ENCODE assay signal across 11 mouse cellular contexts in genomic region chr11:54845470-54846442, GRCm38 (mm10). TPM values are rescaled to one million over a fixed set of nuclear protein-coding genes. Genes with fewer than 3 reads are reported as not detected.
DNase-seq lines count a peak whose midpoint lies in the region; ATAC-seq and TF ChIP-seq lines count a peak whose summit lies in the region.
"Had no signal": no experiment of that assay in that cellular context is flagged by ENCODE, and none has a peak within 500 bp of the region (broad histone marks: within the 10 kb centered on the region; RNA-seq: fewer than 3 reads in every experiment).

No protein-coding gene starts in this region.

- TF ChIP-seq POLR2A in myocyte (IDR thresholded peaks at IDR 0.05; ENCODE audit: insufficient read length, low read depth), result no peak

- no peaks in the 10 kb centered on the region for H3K27me3 ChIP-seq in heart, embryonic 10.5 days (ENCODE audit: insufficient read depth, poor library complexity, severe bottlenecking)
- H3K27me3 ChIP-seq in neural tube, embryonic 15.5 days (replicated peaks), result no peaks in the 10 kb centered on the region
- no peaks in the 10 kb centered on the region for H3K27me3 ChIP-seq in forebrain, postnatal 0 days (ENCODE audit: insufficient read depth, low read length)
- no peaks in the 10 kb centered on the region for H3K27me3 ChIP-seq in myocyte (ENCODE audit: control insufficient read depth, insufficient read depth, insufficient read length)

- no peaks in the 10 kb centered on the region for H3K79me2 ChIP-seq in myocyte (ENCODE audit: control insufficient read depth, insufficient read depth)

- no peaks in the 10 kb centered on the region for H3K36me3 ChIP-seq in heart, embryonic 10.5 days
- no peaks in the 10 kb centered on the region for H3K36me3 ChIP-seq in neural tube, embryonic 15.5 days
- H3K36me3 ChIP-seq in forebrain, postnatal 0 days (ENCODE audit: insufficient read depth), result no peaks in the 10 kb centered on the region
- no peaks in the 10 kb centered on the region for H3K36me3 ChIP-seq in myocyte (ENCODE audit: control insufficient read depth, insufficient read depth)

- H3K27ac ChIP-seq in heart, embryonic 10.5 days, result no peak overlapping the region
- H3K27ac ChIP-seq in neural tube, embryonic 15.5 days (replicated peaks), result no peak overlapping the region
- H3K27ac ChIP-seq in forebrain, postnatal 0 days (ENCODE audit: low read depth, low read length), result no peak overlapping the region

- no peak overlapping the region for H3ac ChIP-seq in myocyte (ENCODE audit: control insufficient read depth, insufficient read length)

- no peak overlapping the region for H3K9ac ChIP-seq in neural tube, embryonic 15.5 days (replicated peaks)
- H3K9ac ChIP-seq in forebrain, postnatal 0 days, result no peak overlapping the region

- no peak for ATAC-seq in neural tube, embryonic 15.5 days (ENCODE audit: low FRiP score)
- peak; percentile 76 for ATAC-seq in forebrain, postnatal 0 days
- ATAC-seq in monocyte, adult 5-6 weeks (replicated peaks; ENCODE audit: insufficient number of reproducible peaks, low FRiP score, low TSS enrichment, poor library complexity, severe bottlenecking), result no peak
- ATAC-seq: inflammation-experienced regulatory T-cells, adult 6 months had no signal

- H3K4me1 ChIP-seq in heart, embryonic 10.5 days, result peaks cover 27% of the 10 kb centered on the region
- peaks cover 15% of the 10 kb centered on the region for H3K4me1 ChIP-seq in neural tube, embryonic 15.5 days
- H3K4me1 ChIP-seq in forebrain, postnatal 0 days (ENCODE audit: insufficient read depth), result peaks cover 9% of the 10 kb centered on the region; the same call in 1 of the 2 replicates

- 50% methylated on average over 8 of the region's 8 CpGs for WGBS in heart, embryonic 10.5 days
- 17% methylated on average over 8 of the region's 8 CpGs for WGBS in neural tube, embryonic 15.5 days
- 30% methylated on average over 8 of the region's 8 CpGs for WGBS in forebrain, postnatal 0 days

- no peak for TF ChIP-seq CTCF in forebrain, postnatal 0 days (IDR thresholded peaks at IDR 0.05; ENCODE audit: low read depth)

- H3K4me3 ChIP-seq in heart, embryonic 10.5 days, result no peak overlapping the region
- no peak overlapping the region for H3K4me3 ChIP-seq in neural tube, embryonic 15.5 days (replicated peaks)
- H3K4me3 ChIP-seq in forebrain, postnatal 0 days (ENCODE audit: low read depth, low read length), result no peak overlapping the region
- H3K4me3 ChIP-seq in myocyte, result no peak overlapping the region

- peak; percentile 18 to 24 for DNase-seq in heart, adult 18-20 months
- DNase-seq in heart, embryonic 10.5 days (ENCODE audit: low spot score), result no peak
- DNase-seq in neural tube, embryonic 10.5 days (ENCODE audit: extremely low spot score, low spot score), result peak; percentile 40
- DNase-seq in forebrain, postnatal 0 days, result peak; percentile 58
- DNase-seq in cerebellum, adult 8-10 months, result no peak
- DNase-seq: heart, adult 11 months; right cerebral cortex, postnatal 4 days had no signal

- H3K4me2 ChIP-seq in neural tube, embryonic 15.5 days, result no peak overlapping the region
- no peak overlapping the region for H3K4me2 ChIP-seq in forebrain, postnatal 0 days (ENCODE audit: low read depth)
- peak overlapping the region; percentile 19 for H3K4me2 ChIP-seq in myocyte (ENCODE audit: low read depth)

- no peaks in the 10 kb centered on the region for H3K9me3 ChIP-seq in heart, embryonic 10.5 days
- no peaks in the 10 kb centered on the region for H3K9me3 ChIP-seq in neural tube, embryonic 15.5 days (replicated peaks)
- no peaks in the 10 kb centered on the region for H3K9me3 ChIP-seq in forebrain, postnatal 0 days (ENCODE audit: low read length)

TF ChIP-seq in myocyte, 11 proteins besides CTCF, POLR2A, EP300 and RAD21:
- TF ChIP-seq MAX (IDR thresholded peaks at IDR 0.05; ENCODE audit: low read depth) (no peak), MYOD1 (IDR thresholded peaks at IDR 0.05; ENCODE audit: control insufficient read depth in 1 of 3, insufficient read length in 2 of 3, low read depth in 2 of 3) (peak in 1 of 3 experiments; percentile 22), SRF (IDR thresholded peaks at IDR 0.05; ENCODE audit: control insufficient read depth, insufficient read length, low read depth) (no peak), MYOG (IDR thresholded peaks at IDR 0.05; ENCODE audit: control insufficient read depth in 1 of 3, insufficient read depth in 1 of 3, insufficient read length in 2 of 3, low read depth in 2 of 3) (peak in 1 of 3 experiments; percentile 41), TCF12 (IDR thresholded peaks at IDR 0.05; ENCODE audit: insufficient read depth, poor library complexity, severe bottlenecking) (no peak)

RNA-seq across cellular contexts. Expression of gene Lyrm7, which starts 15.0 kb away (rescaled TPM):
- total RNA-seq in heart, adult 18-20 months (2021), result 10 to 100 TPM; 30.9 to 34.4 TPM
- 11.8 and 17.9 TPM in 2 replicates for polyA plus RNA-seq in heart, embryonic 10.5 days (2016; fragmentation: Nextera tagmentation; extraction: Ambion mirVana)
- polyA plus RNA-seq in neural tube, embryonic 15.5 days (2015; fragmentation: Nextera tagmentation; extraction: Ambion mirVana), result 10.5 and 11.8 TPM in 2 replicates
- 4.0 and 7.1 TPM in 2 replicates for total RNA-seq in forebrain, postnatal 0 days (2014; rRNA removed)
- polyA plus RNA-seq in forebrain, postnatal 0 days (2015; fragmentation: Nextera tagmentation; extraction: Ambion mirVana), result 11.3 and 12.2 TPM in 2 replicates
- 2.2 TPM for polyA plus RNA-seq in myocyte (2012; fragmentation: generic; extraction: Trizol)
- total RNA-seq in monocyte, adult 5-6 weeks (2017), result 1.1 to 9.4 TPM (median 4.3 TPM) in 3 replicates

RNA-seq across cellular contexts. Expression of gene Hint1, which starts 20.4 kb away (rescaled TPM):
- 100 to 1,000 TPM; 303 to 309 TPM for total RNA-seq in heart, adult 18-20 months (2021)
- polyA plus RNA-seq in heart, embryonic 10.5 days (2016; fragmentation: Nextera tagmentation; extraction: Ambion mirVana), result 602 and 622 TPM in 2 replicates
- 794 and 878 TPM in 2 replicates for polyA plus RNA-seq in neural tube, embryonic 15.5 days (2015; fragmentation: Nextera tagmentation; extraction: Ambion mirVana)
- total RNA-seq in forebrain, postnatal 0 days (2014; rRNA removed), result 622 and 776 TPM in 2 replicates
- polyA plus RNA-seq in forebrain, postnatal 0 days (2015; fragmentation: Nextera tagmentation; extraction: Ambion mirVana), result 1,041 and 1,347 TPM in 2 replicates
- polyA plus RNA-seq in myocyte (2012; fragmentation: generic; extraction: Trizol), result 860 TPM
- total RNA-seq in monocyte, adult 5-6 weeks (2017), result 266 to 549 TPM (median 344 TPM) in 3 replicates

RNA-seq across cellular contexts. Expression of gene Gpx3, which starts 56.5 kb away (rescaled TPM):
- total RNA-seq in heart, adult 18-20 months (2021), result 100 to 1,000 TPM; 206 to 329 TPM
- polyA plus RNA-seq in heart, embryonic 10.5 days (2016; fragmentation: Nextera tagmentation; extraction: Ambion mirVana), result 1,153 and 1,643 TPM in 2 replicates
- polyA plus RNA-seq in neural tube, embryonic 15.5 days (2015; fragmentation: Nextera tagmentation; extraction: Ambion mirVana), result 69.2 and 82.4 TPM in 2 replicates
- 7.1 and 16.0 TPM in 2 replicates for total RNA-seq in forebrain, postnatal 0 days (2014; rRNA removed)
- polyA plus RNA-seq in forebrain, postnatal 0 days (2015; fragmentation: Nextera tagmentation; extraction: Ambion mirVana), result 35.0 and 44.0 TPM in 2 replicates
- 9.4 TPM for polyA plus RNA-seq in myocyte (2012; fragmentation: generic; extraction: Trizol)
- 0.29 TPM in 1 of 3 replicates, not detected in the others for total RNA-seq in monocyte, adult 5-6 weeks (2017)

RNA-seq across cellular contexts. Expression of gene Cdc42se2, which starts 58.3 kb away (rescaled TPM):
- 10 to 100 TPM; 21.1 to 24.6 TPM for total RNA-seq in heart, adult 18-20 months (2021)
- 77.6 and 84.8 TPM in 2 replicates for polyA plus RNA-seq in heart, embryonic 10.5 days (2016; fragmentation: Nextera tagmentation; extraction: Ambion mirVana)
- 120 and 130 TPM in 2 replicates for polyA plus RNA-seq in neural tube, embryonic 15.5 days (2015; fragmentation: Nextera tagmentation; extraction: Ambion mirVana)
- 137 and 150 TPM in 2 replicates for total RNA-seq in forebrain, postnatal 0 days (2014; rRNA removed)
- polyA plus RNA-seq in forebrain, postnatal 0 days (2015; fragmentation: Nextera tagmentation; extraction: Ambion mirVana), result 121 and 137 TPM in 2 replicates
- 51.0 TPM for polyA plus RNA-seq in myocyte (2012; fragmentation: generic; extraction: Trizol)
- 142 to 226 TPM (median 192 TPM) in 3 replicates for total RNA-seq in monocyte, adult 5-6 weeks (2017)

Comparison
In these comparisons a context has a peak if more than half of its experiments do, and no peak if none do; other contexts are left out.
1. DNase-seq: peak in heart, adult 18-20 months (2 of 2), neural tube, embryonic 10.5 days (single experiment) and forebrain, postnatal 0 days (single experiment); none in heart, embryonic 10.5 days (single experiment) and cerebellum, adult 8-10 months (single experiment).
2. RNA of gene Gpx3, which starts 56.5 kb away (polyA plus RNA-seq): 1,153 to 1,643 TPM in heart, embryonic 10.5 days; 69.2 to 82.4 TPM in neural tube, embryonic 15.5 days, 35.0 to 44.0 TPM in forebrain, postnatal 0 days and 9.4 TPM in myocyte (single experiment); every median in the first group is over 10 times any median in the second.